Mouse (Mus musculus) spleen, adult 2 months (tissue): ENCODE data around the gene Atp2c2.
A peak's percentile ranks its signal among the peaks of the same experiment; 100 is the strongest.

Experiments
- CTCF ChIP-seq: fragments of 200-500 bp; IDR thresholded peaks from 2 replicates; pipeline ENCODE4 v1.5.1; 2011; ENCODE audit warnings: mild to moderate bottlenecking, inconsistent platforms; ENCODE audit not compliant: insufficient read depth, insufficient read length, insufficient replicate concordance; ENCODE audit errors: extremely low read depth
- POLR2A ChIP-seq: fragments of 200-500 bp; IDR thresholded peaks from 2 replicates; pipeline ENCODE4 v1.6.1; 2011; ENCODE audit warnings: low read depth, low read length, inconsistent platforms

DNA sequence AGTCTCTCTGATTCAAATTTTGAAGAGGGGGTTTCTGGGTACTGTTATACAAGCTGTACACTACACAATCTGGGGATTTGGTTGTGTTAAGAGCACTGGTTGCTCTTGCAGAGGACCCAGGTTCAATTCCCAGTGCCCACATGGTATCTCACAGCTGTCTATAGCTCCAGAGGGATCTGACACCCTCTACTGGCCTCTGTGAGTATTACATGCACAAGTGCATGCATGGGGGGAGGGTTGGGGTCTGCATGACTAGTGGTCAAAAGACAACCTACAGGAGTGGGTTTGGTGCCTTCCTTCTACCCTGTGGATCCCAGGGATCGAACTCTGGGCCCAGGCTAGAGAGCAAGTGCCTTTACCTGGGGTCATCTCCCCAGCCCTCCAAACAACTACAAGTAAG lies 102.8 kb downstream of the Atp2c2 start:
- TF ChIP-seq POLR2A (no peak), CTCF (peak; percentile 9; the same call in 1 of the 2 replicates)
